Mouse (Mus musculus): ENCODE results near the gene Arfgap1. TPM values are rescaled to one million over a fixed set of nuclear protein-coding genes. Genes with fewer than 3 reads are reported as not detected.

Gene Arfgap1
- 10 to 100 TPM; 27.3 to 30.2 TPM for total RNA-seq (2021)
- long read RNA-seq, experiment 1, transcript Arfgap1-201 (14 exons, 2,714 nt), result major isoform, 9 of 25 reads
- long read RNA-seq, experiment 1, partial matches to known transcripts, result 3 of 25 reads
- long read RNA-seq, experiment 1, other reads (novel, unspliced or antisense), result 13 of 25 reads
- long read RNA-seq, experiment 2, transcript Arfgap1-201 (14 exons, 2,714 nt), result major isoform, 15 of 23 reads
- long read RNA-seq, experiment 2, partial matches to known transcripts, result 2 of 23 reads
- long read RNA-seq, experiment 2, other reads (novel, unspliced or antisense), result 6 of 23 reads

- DNase-seq, result peak; percentile 96
These were observed at the start of gene Arfgap1 for GRCm38 (mm10) chr2:180967010-180967763. Gene Arfgap1 (plus strand): TSS chr2:180967225.

- peak in 1 of 2 experiments; percentile 41 for DNase-seq
These were observed 46.9 kb upstream of the Arfgap1 start for GRCm38 (mm10) chr2:180919913-180920809.

GRCm38 (mm10) chr2:180920810-180921400, 46.1 kb upstream of the Arfgap1 start, which contains the start of gene Ythdf1:
Gene Ythdf1 (minus strand): TSS chr2:180920949.
- DNase-seq, result peak; percentile 98 to 99

GRCm38 (mm10) chr2:180922739-180923138, 44.3 kb upstream of the Arfgap1 start:
- no peak for DNase-seq

GRCm38 (mm10) chr2:180925176-180925575, 41.8 kb upstream of the Arfgap1 start:
- DNase-seq, result peak; percentile 71 to 89

- DNase-seq, result no peak
These were observed 38.3 kb upstream of the Arfgap1 start, which contains the start of gene Birc7 for GRCm38 (mm10) chr2:180928723-180929122. Gene Birc7 (plus strand): TSS chr2:180929023.

GRCm38 (mm10) chr2:180932418-180932817, 34.6 kb upstream of the Arfgap1 start:
- no peak for DNase-seq

GRCm38 (mm10) chr2:180940187-180940586, 26.8 kb upstream of the Arfgap1 start:
- DNase-seq, result peak; percentile 25 to 31

GRCm38 (mm10) chr2:180941869-180942268, 25.2 kb upstream of the Arfgap1 start:
- no peak for DNase-seq

GRCm38 (mm10) chr2:180949947-180950346, 17.1 kb upstream of the Arfgap1 start:
- DNase-seq, result no peak

GRCm38 (mm10) chr2:180952731-180953171, 14.3 kb upstream of the Arfgap1 start:
- DNase-seq, result no peak

GRCm38 (mm10) chr2:180953638-180954037, 13.4 kb upstream of the Arfgap1 start:
- DNase-seq, result no peak

GRCm38 (mm10) chr2:180954061-180955047, 12.7 kb upstream of the Arfgap1 start, which contains the start of gene Nkain4:
Gene Nkain4 (minus strand): TSS chr2:180954699.
- peak; percentile 32 to 44 for DNase-seq

GRCm38 (mm10) chr2:180959605-180960004, 7.4 kb upstream of the Arfgap1 start:
- DNase-seq, result no peak

GRCm38 (mm10) chr2:180960187-180960586, 6.8 kb upstream of the Arfgap1 start:
- no peak for DNase-seq

- DNase-seq, result peak in 1 of 2 experiments; percentile 37
These were observed 4.3 kb upstream of the Arfgap1 start for GRCm38 (mm10) chr2:180962616-180963308.

- DNase-seq, result peak; percentile 61 to 87
These were observed 3.1 kb upstream of the Arfgap1 start for GRCm38 (mm10) chr2:180963956-180964355.

- peak in 1 of 2 experiments; percentile 29 for DNase-seq
These were observed 738 bp upstream of the Arfgap1 start for GRCm38 (mm10) chr2:180966092-180966882.

GRCm38 (mm10) chr2:180981133-180981532, 14.1 kb downstream of the Arfgap1 start:
- DNase-seq, result no peak
